ENCODE assay signal across 31 mouse cellular contexts in genomic region chr3:116175106-116175505, GRCm38 (mm10).
"Had no signal": no experiment of that assay in that cellular context is flagged by ENCODE, and none has a peak within 500 bp of the region (broad histone marks: within the 10 kb centered on the region; RNA-seq: fewer than 3 reads in every experiment).

No protein-coding gene starts in this region.

- H3K4me1 ChIP-seq: heart, embryonic 12.5 days; heart, embryonic 15.5 days; hindbrain, embryonic 10.5 days; hindbrain, embryonic 12.5 days; hindbrain, embryonic 13.5 days; hindbrain, embryonic 15.5 days; intestine, embryonic 15.5 days; kidney, embryonic 15.5 days had no signal

- H3K4me2 ChIP-seq: heart, embryonic 11.5 days; heart, embryonic 12.5 days; heart, embryonic 13.5 days; heart, embryonic 15.5 days; hindbrain, embryonic 12.5 days; hindbrain, embryonic 13.5 days; hindbrain, embryonic 14.5 days; hindbrain, embryonic 15.5 days; intestine, embryonic 15.5 days; kidney, embryonic 15.5 days had no signal

- H3K4me3 ChIP-seq: heart, embryonic 12.5 days; heart, embryonic 13.5 days; heart, embryonic 15.5 days; hindbrain, embryonic 10.5 days; hindbrain, embryonic 12.5 days; hindbrain, embryonic 13.5 days; hindbrain, embryonic 15.5 days; intestine, embryonic 15.5 days; kidney, embryonic 15.5 days; layer of hippocampus, adult 2 months; left cerebral cortex, adult 2 months had no signal

- H3K9me3 ChIP-seq: heart, embryonic 12.5 days; heart, embryonic 13.5 days; heart, embryonic 15.5 days; hindbrain, embryonic 10.5 days; hindbrain, embryonic 12.5 days; hindbrain, embryonic 13.5 days; hindbrain, embryonic 15.5 days; intestine, embryonic 15.5 days; kidney, embryonic 15.5 days had no signal

- H3K27me3 ChIP-seq: heart, embryonic 12.5 days; heart, embryonic 13.5 days; heart, embryonic 15.5 days; hindbrain, embryonic 12.5 days; hindbrain, embryonic 13.5 days; hindbrain, embryonic 15.5 days; intestine, embryonic 15.5 days; kidney, embryonic 15.5 days had no signal

- H3K36me3 ChIP-seq: heart, embryonic 12.5 days; heart, embryonic 13.5 days; heart, embryonic 15.5 days; hindbrain, embryonic 10.5 days; hindbrain, embryonic 12.5 days; hindbrain, embryonic 13.5 days; hindbrain, embryonic 15.5 days; intestine, embryonic 15.5 days; kidney, embryonic 15.5 days had no signal

- DNase-seq: heart, postnatal 10 days; heart, postnatal 14 days; heart, postnatal 36 days; heart, postnatal 4 days; kidney, adult 11 months; kidney, adult 18-20 months; kidney, adult 2 months; kidney, adult 8-10 months; kidney, adult 9 months; kidney, postnatal 10 days; kidney, postnatal 14 days; kidney, postnatal 25 days; kidney, postnatal 36 days; kidney, postnatal 4 days; layer of hippocampus, adult 9-11 months; layer of hippocampus, postnatal 36 days had no signal

- H3K27ac ChIP-seq: heart, embryonic 13.5 days; heart, embryonic 15.5 days; hindbrain, embryonic 10.5 days; hindbrain, embryonic 12.5 days; hindbrain, embryonic 13.5 days; hindbrain, embryonic 14.5 days; hindbrain, embryonic 15.5 days; hindbrain, postnatal 0 days; intestine, embryonic 15.5 days; kidney, embryonic 15.5 days; kidney, postnatal 0 days; layer of hippocampus, adult 2 months; left cerebral cortex, adult 2 months had no signal

- H3K9ac ChIP-seq: heart, embryonic 12.5 days; heart, embryonic 13.5 days; heart, embryonic 15.5 days; hindbrain, embryonic 12.5 days; hindbrain, embryonic 13.5 days; hindbrain, embryonic 14.5 days; hindbrain, embryonic 15.5 days; intestine, embryonic 15.5 days; kidney, embryonic 15.5 days had no signal
